Mouse (Mus musculus): ENCODE results near the gene Ankrd37.

The Ankrd37 gene

GRCm38 (mm10) chr8:46005596-46005995, at the start of gene Ankrd37:
Gene Ankrd37, minus strand, starts transcription at chr8:46005707.
- DNase-seq (ENCODE audit: low spot score in 2 of 2), result no peak

- no peak for DNase-seq (ENCODE audit: low spot score in 2 of 2)
These were observed 34.8 kb upstream of the Ankrd37 start for GRCm38 (mm10) chr8:46040260-46040659.

- no peak for DNase-seq (ENCODE audit: low spot score in 2 of 2)
These were observed 34.2 kb upstream of the Ankrd37 start for GRCm38 (mm10) chr8:46039666-46040065.

- DNase-seq (ENCODE audit: low spot score in 2 of 2), result no peak
These were observed 30.7 kb upstream of the Ankrd37 start for GRCm38 (mm10) chr8:46036217-46036616.

- no peak for DNase-seq (ENCODE audit: low spot score in 2 of 2)
These were observed 18.9 kb upstream of the Ankrd37 start for GRCm38 (mm10) chr8:46024392-46024791.

GRCm38 (mm10) chr8:46022758-46023157, 17.3 kb upstream of the Ankrd37 start:
- DNase-seq (ENCODE audit: low spot score in 2 of 2), result no peak

- DNase-seq (ENCODE audit: low spot score in 2 of 2), result no peak
These were observed 16.7 kb upstream of the Ankrd37 start for GRCm38 (mm10) chr8:46022203-46022602.

- DNase-seq (ENCODE audit: low spot score in 2 of 2), result no peak
These were observed 5.5 kb upstream of the Ankrd37 start for GRCm38 (mm10) chr8:46010746-46011680.

GRCm38 (mm10) chr8:46010306-46010705, 4.8 kb upstream of the Ankrd37 start:
- DNase-seq (ENCODE audit: low spot score in 2 of 2), result no peak

- no peak for DNase-seq (ENCODE audit: low spot score in 2 of 2)
These were observed 1.7 kb upstream of the Ankrd37 start for GRCm38 (mm10) chr8:46007050-46007672.

GRCm38 (mm10) chr8:45999784-46000705, 5.5 kb downstream of the Ankrd37 start:
- peak; percentile 99 for DNase-seq (ENCODE audit: low spot score in 2 of 2)

- DNase-seq (ENCODE audit: low spot score in 2 of 2), result peak; percentile 17 to 22
These were observed 6.2 kb downstream of the Ankrd37 start, which contains the start of gene Lrp2bp for GRCm38 (mm10) chr8:45999138-45999783. Gene Lrp2bp, plus strand, starts transcription at chr8:45999303.

GRCm38 (mm10) chr8:45998228-45998627, 7.3 kb downstream of the Ankrd37 start:
- DNase-seq (ENCODE audit: low spot score in 2 of 2), result no peak

GRCm38 (mm10) chr8:45995576-45995975, 9.9 kb downstream of the Ankrd37 start:
- DNase-seq (ENCODE audit: low spot score in 2 of 2), result no peak

- peak in 1 of 2 experiments; percentile 33 for DNase-seq (ENCODE audit: low spot score in 2 of 2)
These were observed 11.4 kb downstream of the Ankrd37 start for GRCm38 (mm10) chr8:45994111-45994510.

- DNase-seq (ENCODE audit: low spot score in 2 of 2), result no peak
These were observed 14.7 kb downstream of the Ankrd37 start for GRCm38 (mm10) chr8:45990631-45991310.

GRCm38 (mm10) chr8:45988189-45988588, 17.3 kb downstream of the Ankrd37 start:
- no peak for DNase-seq (ENCODE audit: low spot score in 2 of 2)

- DNase-seq (ENCODE audit: low spot score in 2 of 2), result no peak
These were observed 18.8 kb downstream of the Ankrd37 start for GRCm38 (mm10) chr8:45986665-45987064.

GRCm38 (mm10) chr8:45975837-45976468, 29.6 kb downstream of the Ankrd37 start:
- no peak for DNase-seq (ENCODE audit: low spot score in 2 of 2)

Data from thymus, postnatal 10 days (tissue).